Mouse (Mus musculus): ENCODE data around the gene Ppara. TPM values are rescaled to one million over a fixed set of nuclear protein-coding genes. Genes with fewer than 3 reads are reported as not detected.

Gene Ppara
- polyA plus RNA-seq, 1 experiment from 2014 or later = 2.2 TPM

GRCm38 (mm10) chr15:85702411-85702951 is 32.3 kb upstream of the Ppara start:
- Histone ChIP-seq H3K27ac (ENCODE audit: low read length) (no peak overlapping the region), H3K36me3 (ENCODE audit: control insufficient read depth, insufficient read depth, low read length) (peaks cover 73% of the 10 kb centered on the region), H3K4me3 (ENCODE audit: low read depth, low read length) (no peak overlapping the region), H3K9ac (replicated peaks; ENCODE audit: low read depth, low read length) (no peak overlapping the region), H3K9me3 (ENCODE audit: control insufficient read depth, low read depth, low read length) (no peaks in the 10 kb centered on the region), H3K27me3 (ENCODE audit: control insufficient read depth, insufficient read depth, low read length) (no peaks in the 10 kb centered on the region), H3K4me2 (replicated peaks; ENCODE audit: low read depth, low read length) (no peak overlapping the region), H3K4me1 (ENCODE audit: control insufficient read depth, insufficient read depth, low read length) (no peaks in the 10 kb centered on the region)
- WGBS = 93% methylated on average over 12 of the region's 13 CpGs
- no peak for ATAC-seq (ENCODE audit: insufficient number of reproducible peaks, insufficient read depth, low FRiP score, low read depth)

- Histone ChIP-seq H3K4me3 (ENCODE audit: low read depth, low read length) (no peak overlapping the region), H3K9me3 (ENCODE audit: control insufficient read depth, low read depth, low read length) (no peaks in the 10 kb centered on the region), H3K4me2 (replicated peaks; ENCODE audit: low read depth, low read length) (no peak overlapping the region), H3K27ac (ENCODE audit: low read length) (no peak overlapping the region), H3K9ac (replicated peaks; ENCODE audit: low read depth, low read length) (no peak overlapping the region), H3K36me3 (ENCODE audit: control insufficient read depth, insufficient read depth, low read length) (peaks cover 72% of the 10 kb centered on the region), H3K4me1 (ENCODE audit: control insufficient read depth, insufficient read depth, low read length) (no peaks in the 10 kb centered on the region), H3K27me3 (ENCODE audit: control insufficient read depth, insufficient read depth, low read length) (no peaks in the 10 kb centered on the region)
- 57% methylated on average over 11 of the region's 11 CpGs for WGBS
- no peak for ATAC-seq (ENCODE audit: insufficient number of reproducible peaks, insufficient read depth, low FRiP score, low read depth)
Measured at GRCm38 (mm10) chr15:85703194-85703641, 31.6 kb upstream of the Ppara start.

- Histone ChIP-seq H3K4me3 (ENCODE audit: low read depth, low read length) (no peak overlapping the region), H3K36me3 (ENCODE audit: control insufficient read depth, insufficient read depth, low read length) (peaks cover 67% of the 10 kb centered on the region), H3K9me3 (ENCODE audit: control insufficient read depth, low read depth, low read length) (no peaks in the 10 kb centered on the region), H3K27ac (ENCODE audit: low read length) (no peak overlapping the region), H3K4me2 (replicated peaks; ENCODE audit: low read depth, low read length) (no peak overlapping the region), H3K4me1 (ENCODE audit: control insufficient read depth, insufficient read depth, low read length) (0 out of 2 replicates have a peak, but pooled peaks cover 1% of the 10 kb centered on the region), H3K9ac (replicated peaks; ENCODE audit: low read depth, low read length) (no peak overlapping the region), H3K27me3 (ENCODE audit: control insufficient read depth, insufficient read depth, low read length) (no peaks in the 10 kb centered on the region)
- no peak for ATAC-seq (ENCODE audit: insufficient number of reproducible peaks, insufficient read depth, low FRiP score, low read depth)
- WGBS = 86% methylated on average over 4 of the region's 4 CpGs
Measured at GRCm38 (mm10) chr15:85703858-85704257, 30.9 kb upstream of the Ppara start.

GRCm38 (mm10) chr15:85704341-85705012 is 30.3 kb upstream of the Ppara start:
- Histone ChIP-seq H3K36me3 (ENCODE audit: control insufficient read depth, insufficient read depth, low read length) (peaks cover 62% of the 10 kb centered on the region), H3K4me2 (replicated peaks; ENCODE audit: low read depth, low read length) (no peak overlapping the region), H3K4me1 (ENCODE audit: control insufficient read depth, insufficient read depth, low read length) (0 out of 2 replicates have a peak, but pooled peaks cover 5% of the 10 kb centered on the region), H3K9ac (replicated peaks; ENCODE audit: low read depth, low read length) (no peak overlapping the region), H3K9me3 (ENCODE audit: control insufficient read depth, low read depth, low read length) (no peaks in the 10 kb centered on the region), H3K4me3 (ENCODE audit: low read depth, low read length) (no peak overlapping the region), H3K27ac (ENCODE audit: low read length) (no peak overlapping the region), H3K27me3 (ENCODE audit: control insufficient read depth, insufficient read depth, low read length) (no peaks in the 10 kb centered on the region)
- WGBS = 85% methylated on average over 8 of the region's 8 CpGs
- no peak for ATAC-seq (ENCODE audit: insufficient number of reproducible peaks, insufficient read depth, low FRiP score, low read depth)

- no peak overlapping the region for H3K9ac ChIP-seq (replicated peaks; ENCODE audit: low read depth, low read length)
- no peak overlapping the region for H3K27ac ChIP-seq (ENCODE audit: low read length)
- no peaks in the 10 kb centered on the region for H3K27me3 ChIP-seq (ENCODE audit: control insufficient read depth, insufficient read depth, low read length)
- peaks cover 57% of the 10 kb centered on the region for H3K36me3 ChIP-seq (ENCODE audit: control insufficient read depth, insufficient read depth, low read length)
- no peaks in the 10 kb centered on the region for H3K9me3 ChIP-seq (ENCODE audit: control insufficient read depth, low read depth, low read length)
- no peak overlapping the region for H3K4me3 ChIP-seq (ENCODE audit: low read depth, low read length)
- H3K4me2 ChIP-seq (replicated peaks; ENCODE audit: low read depth, low read length) = no peak overlapping the region
- ATAC-seq (ENCODE audit: insufficient number of reproducible peaks, insufficient read depth, low FRiP score, low read depth) = no peak
- WGBS = 82% methylated on average over 9 of the region's 9 CpGs
- H3K4me1 ChIP-seq (ENCODE audit: control insufficient read depth, insufficient read depth, low read length) = 0 out of 2 replicates have a peak, but pooled peaks cover 8% of the 10 kb centered on the region
Measured at GRCm38 (mm10) chr15:85705013-85705528, 29.7 kb upstream of the Ppara start.

GRCm38 (mm10) chr15:85705566-85706332 is 29.0 kb upstream of the Ppara start:
- H3K27me3 ChIP-seq (ENCODE audit: control insufficient read depth, insufficient read depth, low read length) = no peaks in the 10 kb centered on the region
- H3K9me3 ChIP-seq (ENCODE audit: control insufficient read depth, low read depth, low read length) = no peaks in the 10 kb centered on the region
- 76% methylated on average over 13 of the region's 13 CpGs for WGBS
- H3K27ac ChIP-seq (ENCODE audit: low read length) = no peak overlapping the region
- H3K4me3 ChIP-seq (ENCODE audit: low read depth, low read length) = no peak overlapping the region
- no peak overlapping the region for H3K9ac ChIP-seq (replicated peaks; ENCODE audit: low read depth, low read length)
- no peak overlapping the region for H3K4me2 ChIP-seq (replicated peaks; ENCODE audit: low read depth, low read length)
- ATAC-seq (ENCODE audit: insufficient number of reproducible peaks, insufficient read depth, low FRiP score, low read depth) = no peak
- peaks cover 53% of the 10 kb centered on the region for H3K36me3 ChIP-seq (ENCODE audit: control insufficient read depth, insufficient read depth, low read length)
- 0 out of 2 replicates have a peak, but pooled peaks cover 8% of the 10 kb centered on the region for H3K4me1 ChIP-seq (ENCODE audit: control insufficient read depth, insufficient read depth, low read length)

- no peak for ATAC-seq (ENCODE audit: insufficient number of reproducible peaks, insufficient read depth, low FRiP score, low read depth)
- 95% methylated on average over 8 of the region's 8 CpGs for WGBS
- H3K4me3 ChIP-seq (ENCODE audit: low read depth, low read length) = no peak overlapping the region
- H3K4me2 ChIP-seq (replicated peaks; ENCODE audit: low read depth, low read length) = no peak overlapping the region
- no peaks in the 10 kb centered on the region for H3K9me3 ChIP-seq (ENCODE audit: control insufficient read depth, low read depth, low read length)
- no peak overlapping the region for H3K9ac ChIP-seq (replicated peaks; ENCODE audit: low read depth, low read length)
- no peaks in the 10 kb centered on the region for H3K27me3 ChIP-seq (ENCODE audit: control insufficient read depth, insufficient read depth, low read length)
- H3K36me3 ChIP-seq (ENCODE audit: control insufficient read depth, insufficient read depth, low read length) = peaks cover 47% of the 10 kb centered on the region
- no peak overlapping the region for H3K27ac ChIP-seq (ENCODE audit: low read length)
- H3K4me1 ChIP-seq (ENCODE audit: control insufficient read depth, insufficient read depth, low read length) = 0 out of 2 replicates have a peak, but pooled peaks cover 8% of the 10 kb centered on the region
Measured at GRCm38 (mm10) chr15:85706527-85706926, 28.3 kb upstream of the Ppara start.

GRCm38 (mm10) chr15:85707017-85707416 is 27.8 kb upstream of the Ppara start:
- H3K4me1 ChIP-seq (ENCODE audit: control insufficient read depth, insufficient read depth, low read length) = 0 out of 2 replicates have a peak, but pooled peaks cover 8% of the 10 kb centered on the region
- no peak overlapping the region for H3K9ac ChIP-seq (replicated peaks; ENCODE audit: low read depth, low read length)
- no peak overlapping the region for H3K27ac ChIP-seq (ENCODE audit: low read length)
- no peak for ATAC-seq (ENCODE audit: insufficient number of reproducible peaks, insufficient read depth, low FRiP score, low read depth)
- no peaks in the 10 kb centered on the region for H3K9me3 ChIP-seq (ENCODE audit: control insufficient read depth, low read depth, low read length)
- peaks cover 42% of the 10 kb centered on the region for H3K36me3 ChIP-seq (ENCODE audit: control insufficient read depth, insufficient read depth, low read length)
- H3K4me3 ChIP-seq (ENCODE audit: low read depth, low read length) = no peak overlapping the region
- H3K27me3 ChIP-seq (ENCODE audit: control insufficient read depth, insufficient read depth, low read length) = no peaks in the 10 kb centered on the region
- H3K4me2 ChIP-seq (replicated peaks; ENCODE audit: low read depth, low read length) = no peak overlapping the region
- WGBS = 91% methylated on average over 11 of the region's 11 CpGs
